Mouse (Mus musculus): ENCODE measurements around the gene Klhl18. TPM values are rescaled to one million over a fixed set of nuclear protein-coding genes. Genes with fewer than 3 reads are reported as not detected.

The Klhl18 gene
- total and polyA plus RNA-seq, 3 experiments: 3.8 to 6.9 TPM; not detected in 1

GRCm38 (mm10) chr9:110402731-110403130 lies 73.8 kb downstream of the Klhl18 start:
- Histone ChIP-seq H3K36me3 (ENCODE audit: control insufficient read depth in 1 of 2, insufficient read depth in 2 of 2, low read length in 2 of 2) (peaks cover 8 to 10% of the 10 kb centered on the region in 2 experiments), H3K4me3 (ENCODE audit: control insufficient read depth in 1 of 2, insufficient read depth in 1 of 2, low read depth in 2 of 2, low read length in 2 of 2) (no peak overlapping the region), H3K79me2 (ENCODE audit: control insufficient read depth, insufficient read depth, low read length, poor library complexity) (peaks cover 32% of the 10 kb centered on the region), H3K4me1 (ENCODE audit: control insufficient read depth in 1 of 2, insufficient read depth in 2 of 2, low read length in 2 of 2) (peaks cover 0 to 7% of the 10 kb centered on the region in 2 experiments; a peak in 3 of 4 replicates), H3K9ac (ENCODE audit: control insufficient read depth, low read depth, low read length, poor library complexity, severe bottlenecking) (no peak overlapping the region), H3K27me3 (ENCODE audit: control insufficient read depth in 1 of 2, insufficient read depth in 2 of 2, low read length in 2 of 2) (no peaks in the 10 kb centered on the region), H3K27ac (ENCODE audit: control insufficient read depth, low read depth, low read length) (no peak overlapping the region), H3K9me3 (replicated peaks; ENCODE audit: insufficient read depth, low read length) (no peaks in the 10 kb centered on the region)
- DNase-seq (ENCODE audit: low read depth, low spot score): no peak
- TF ChIP-seq MEF2A (IDR thresholded peaks at IDR 0.05; ENCODE audit: extremely low read depth, insufficient replicate concordance, low read depth, low read length, poor library complexity, severe bottlenecking) (no peak), KAT2A (conservative IDR thresholded peaks at IDR 0.05; ENCODE audit: low read depth, low read length) (no peak), E2F4 (IDR thresholded peaks at IDR 0.05; ENCODE audit: borderline replicate concordance, low read depth, low read length) (no peak), USF2 (IDR thresholded peaks at IDR 0.05; ENCODE audit: borderline replicate concordance in 1 of 2, insufficient read depth in 1 of 2, low read depth in 1 of 2, low read length in 2 of 2) (no peak), GATA1 (IDR thresholded peaks at IDR 0.05; ENCODE audit: low read depth, low read length) (no peak), SMC3 (IDR thresholded peaks at IDR 0.05; ENCODE audit: low read depth, low read length) (no peak), CTCF (IDR thresholded peaks at IDR 0.05 in 2 of 3, conservative IDR thresholded peaks at IDR 0.05 in 1 of 3; ENCODE audit: control insufficient read depth in 1 of 3, insufficient read depth in 1 of 3, low read depth in 2 of 3, low read length in 3 of 3, poor library complexity in 1 of 3, severe bottlenecking in 1 of 3) (no peak), CHD1 (IDR thresholded peaks at IDR 0.05; ENCODE audit: low read depth, low read length) (no peak)

- Histone ChIP-seq H3K9ac (ENCODE audit: control insufficient read depth, low read depth, low read length, poor library complexity, severe bottlenecking) (no peak overlapping the region), H3K4me1 (ENCODE audit: control insufficient read depth in 1 of 2, insufficient read depth in 2 of 2, low read length in 2 of 2) (no peaks in the 10 kb centered on the region), H3K9me3 (replicated peaks; ENCODE audit: insufficient read depth, low read length) (no peaks in the 10 kb centered on the region), H3K4me3 (ENCODE audit: control insufficient read depth in 1 of 2, insufficient read depth in 1 of 2, low read depth in 2 of 2, low read length in 2 of 2) (no peak overlapping the region), H3K27me3 (ENCODE audit: control insufficient read depth in 1 of 2, insufficient read depth in 2 of 2, low read length in 2 of 2) (no peaks in the 10 kb centered on the region), H3K27ac (ENCODE audit: control insufficient read depth, low read depth, low read length) (no peak overlapping the region), H3K79me2 (ENCODE audit: control insufficient read depth, insufficient read depth, low read length, poor library complexity) (peaks cover 15% of the 10 kb centered on the region), H3K36me3 (ENCODE audit: control insufficient read depth in 1 of 2, insufficient read depth in 2 of 2, low read length in 2 of 2) (peaks cover 3 to 10% of the 10 kb centered on the region in 2 experiments; a peak in 3 of 4 replicates)
- TF ChIP-seq NRF1 (IDR thresholded peaks at IDR 0.05; ENCODE audit: insufficient read depth, low read depth, low read length, poor library complexity, severe bottlenecking): no peak
- no peak for TF ChIP-seq ETS1 (IDR thresholded peaks at IDR 0.05; ENCODE audit: low read depth, low read length)
- no peak for TF ChIP-seq CTCF (IDR thresholded peaks at IDR 0.05 in 2 of 3, conservative IDR thresholded peaks at IDR 0.05 in 1 of 3; ENCODE audit: control insufficient read depth in 1 of 3, insufficient read depth in 1 of 3, low read depth in 2 of 3, low read length in 3 of 3, poor library complexity in 1 of 3, severe bottlenecking in 1 of 3)
- TF ChIP-seq RAD21 (IDR thresholded peaks at IDR 0.05; ENCODE audit: low read depth, low read length): no peak
- no peak for TF ChIP-seq CHD2 (IDR thresholded peaks at IDR 0.05; ENCODE audit: low read length)
- no peak for TF ChIP-seq NELFE (IDR thresholded peaks at IDR 0.05; ENCODE audit: low read depth, low read length)
- no peak for TF ChIP-seq JUND (IDR thresholded peaks at IDR 0.05; ENCODE audit: low read depth, low read length)
- DNase-seq (ENCODE audit: low read depth, low spot score): no peak
Measured at GRCm38 (mm10) chr9:110400650-110401049, 75.8 kb downstream of the Klhl18 start.

Measured in MEL (cell line).